Mouse (Mus musculus) testis, adult 2 months (tissue): ENCODE results near the gene Tmem164. TPM values are rescaled to one million over a fixed set of nuclear protein-coding genes. Genes with fewer than 3 reads are reported as not detected.

Experiments
- H3K27ac ChIP-seq: fragments of 200-500 bp; 2 replicates; pipeline ENCODE4 v1.5.1; 2012; ENCODE audit warnings: low read depth, low read length; ENCODE audit not compliant: control insufficient read depth, insufficient read depth
- H3K27me3 ChIP-seq: fragments of 200-500 bp; 2 replicates; pipeline ENCODE4 v1.6.1; 2012; ENCODE audit warnings: mild to moderate bottlenecking, low read length, moderate library complexity; ENCODE audit not compliant: control insufficient read depth, insufficient read depth
- H3K36me3 ChIP-seq: fragments of 200-500 bp; 2 replicates; pipeline ENCODE4 v1.6.1; 2012; ENCODE audit warnings: mild to moderate bottlenecking, low read length; ENCODE audit not compliant: control insufficient read depth, insufficient read depth
- H3K4me1 ChIP-seq: fragments of 200-500 bp; 2 replicates; pipeline ENCODE4 v1.6.1; 2012; ENCODE audit warnings: low read length; ENCODE audit not compliant: control insufficient read depth, insufficient read depth
- H3K4me3 ChIP-seq: fragments of 200-500 bp; 2 replicates; pipeline ENCODE4 v1.5.1; 2012; ENCODE audit warnings: low read depth, mild to moderate bottlenecking, low read length, moderate library complexity, mixed read lengths; ENCODE audit not compliant: control insufficient read depth
- CTCF ChIP-seq: fragments of 200-500 bp; IDR thresholded peaks from 2 replicates; pipeline ENCODE4 v1.5.1; 2012; ENCODE audit warnings: low read depth, mild to moderate bottlenecking, inconsistent platforms, low read length, moderate library complexity; ENCODE audit not compliant: control insufficient read depth, insufficient read depth, insufficient replicate concordance
- POLR2A ChIP-seq: fragments of 200-500 bp; IDR thresholded peaks from 2 replicates; pipeline ENCODE4 v1.6.1; 2012; ENCODE audit warnings: low read depth, mild to moderate bottlenecking, inconsistent platforms, low read length, moderate library complexity; ENCODE audit not compliant: control insufficient read depth
- polyA plus RNA-seq: library from polyadenylated mRNA; depleted of rRNA; stranded (reverse); fragments of >200 nt; gene quantifications from 2 replicates; pipeline ENCODE4 v1.2.3, GENCODE M21; 2012

The Tmem164 gene
- polyA plus RNA-seq, 1 experiment = 5.5 TPM

- H3K36me3 ChIP-seq = no peaks in the 10 kb centered on the region
- no peaks in the 10 kb centered on the region for H3K27me3 ChIP-seq
- no peak for TF ChIP-seq CTCF
- TF ChIP-seq POLR2A = no peak
- H3K4me1 ChIP-seq = no peaks in the 10 kb centered on the region
- no peak overlapping the region for H3K4me3 ChIP-seq
- H3K27ac ChIP-seq = no peak overlapping the region
Measured at GRCm38 (mm10) chrX:142670121-142670520, 11.1 kb upstream of the Tmem164 start.

- H3K4me1 ChIP-seq = no peaks in the 10 kb centered on the region
- no peak overlapping the region for H3K4me3 ChIP-seq
- TF ChIP-seq CTCF (no peak), POLR2A (no peak)
- no peak overlapping the region for H3K27ac ChIP-seq
- no peaks in the 10 kb centered on the region for H3K36me3 ChIP-seq
- no peaks in the 10 kb centered on the region for H3K27me3 ChIP-seq
Measured at GRCm38 (mm10) chrX:142671141-142671540, 10.1 kb upstream of the Tmem164 start.

DNA sequence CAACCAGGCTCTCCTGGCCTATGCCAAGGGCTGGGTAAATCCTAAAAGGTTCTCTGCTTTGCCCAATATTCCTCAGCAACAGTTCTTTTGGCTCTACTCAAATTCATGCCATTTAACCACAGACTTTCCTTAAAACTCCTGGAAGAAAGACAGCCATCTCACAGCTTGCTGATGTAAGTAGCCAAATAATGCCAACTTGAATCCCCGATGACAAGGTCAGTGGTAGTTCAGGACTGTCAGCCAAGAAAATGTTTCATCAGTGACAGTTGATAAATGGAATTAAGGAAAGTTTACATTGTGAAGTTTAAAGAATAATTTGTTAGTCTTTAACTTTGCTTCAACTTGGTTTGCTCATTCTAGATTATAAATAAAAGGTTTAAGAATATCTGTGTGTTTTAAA lies 8.5 kb upstream of the Tmem164 start:
- no peak overlapping the region for H3K27ac ChIP-seq
- TF ChIP-seq CTCF = no peak
- no peak overlapping the region for H3K4me3 ChIP-seq
- H3K4me1 ChIP-seq = no peaks in the 10 kb centered on the region
- no peaks in the 10 kb centered on the region for H3K36me3 ChIP-seq
- no peaks in the 10 kb centered on the region for H3K27me3 ChIP-seq

DNA sequence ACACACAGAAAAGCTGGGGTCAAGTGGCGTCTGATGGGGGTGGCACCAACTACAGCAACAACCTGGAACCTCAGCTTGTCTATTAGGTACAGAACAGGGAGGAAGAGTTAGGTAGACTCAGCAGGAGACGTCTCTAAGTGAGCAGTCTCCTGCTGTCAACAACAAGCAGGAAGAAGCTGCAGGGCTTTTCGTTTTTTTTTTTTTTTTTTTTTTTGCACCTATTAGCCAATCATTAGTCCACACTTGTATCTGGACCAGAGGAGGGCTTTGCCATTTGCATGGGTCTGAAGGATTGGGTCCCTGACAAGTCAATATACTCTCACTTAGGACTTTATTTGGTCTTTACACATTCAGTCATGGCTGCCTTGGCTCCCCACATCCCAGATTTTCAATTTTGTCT lies 4.0 kb upstream of the Tmem164 start:
- H3K4me3 ChIP-seq = no peak overlapping the region
- no peaks in the 10 kb centered on the region for H3K36me3 ChIP-seq
- no peak overlapping the region for H3K27ac ChIP-seq
- no peaks in the 10 kb centered on the region for H3K27me3 ChIP-seq
- H3K4me1 ChIP-seq = 0 out of 2 replicates have a peak, but pooled peaks cover 2% of the 10 kb centered on the region
- TF ChIP-seq POLR2A (no peak), CTCF (no peak)

GRCm38 (mm10) chrX:142678499-142679474 lies 2.4 kb upstream of the Tmem164 start:
- TF ChIP-seq POLR2A (no peak), CTCF (no peak)
- Histone ChIP-seq H3K27me3 (no peaks in the 10 kb centered on the region), H3K4me1 (peaks cover 10% of the 10 kb centered on the region), H3K4me3 (no peak overlapping the region), H3K36me3 (no peaks in the 10 kb centered on the region), H3K27ac (no peak overlapping the region)

DNA sequence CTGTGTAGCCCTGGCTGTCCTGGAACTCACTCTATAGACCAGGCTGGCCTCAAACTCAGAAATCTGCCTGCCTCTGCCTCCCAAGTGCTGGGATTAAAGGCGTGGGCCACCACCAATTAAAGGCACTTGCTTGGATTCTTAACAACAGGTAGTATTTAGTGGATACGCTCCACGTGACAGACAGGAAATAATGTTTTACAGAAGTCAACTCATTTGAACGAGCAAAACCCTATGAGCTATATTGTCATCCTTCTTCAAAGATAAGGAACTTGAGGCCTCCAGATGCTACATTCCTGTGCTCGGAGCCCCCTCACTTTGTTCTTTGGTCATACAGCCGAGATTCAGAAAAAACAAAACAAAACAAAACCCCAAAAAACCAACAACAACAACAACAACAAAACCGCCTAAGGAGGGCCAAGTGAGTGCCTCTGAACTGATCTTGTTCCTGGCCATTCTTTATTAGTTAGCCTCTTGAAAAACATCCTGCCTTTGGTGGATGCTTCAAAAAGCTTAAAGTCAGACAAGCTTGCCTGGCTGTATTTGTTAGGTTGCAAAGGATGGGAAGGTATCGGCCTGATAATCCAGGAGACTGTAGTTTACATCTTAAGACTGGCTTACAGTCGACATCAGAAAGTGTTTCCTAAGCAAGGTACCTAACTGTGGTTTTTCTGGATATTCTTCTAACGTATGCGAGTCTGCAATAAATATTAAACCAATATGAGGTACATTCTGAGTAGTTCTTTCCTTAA lies 1.5 kb upstream of the Tmem164 start:
- Histone ChIP-seq H3K4me3 (no peak overlapping the region), H3K36me3 (no peaks in the 10 kb centered on the region), H3K27ac (no peak overlapping the region), H3K27me3 (no peaks in the 10 kb centered on the region), H3K4me1 (peaks cover 10% of the 10 kb centered on the region)
- TF ChIP-seq POLR2A = no peak
- TF ChIP-seq CTCF = no peak

- H3K4me3 ChIP-seq = peak overlapping the region; percentile 81
- peak overlapping the region; percentile 73 for H3K27ac ChIP-seq
- H3K4me1 ChIP-seq = peaks cover 10% of the 10 kb centered on the region
- no peaks in the 10 kb centered on the region for H3K27me3 ChIP-seq
- H3K36me3 ChIP-seq = no peaks in the 10 kb centered on the region
- TF ChIP-seq POLR2A = no peak
- TF ChIP-seq CTCF = no peak
Measured at GRCm38 (mm10) chrX:142680391-142681055, 683 bp upstream of the Tmem164 start.
